Mouse (Mus musculus): ENCODE data around the gene Opa1. TPM values are rescaled to one million over a fixed set of nuclear protein-coding genes. Genes with fewer than 3 reads are reported as not detected.

Gene Opa1
- polyA plus RNA-seq, 1 experiment from 2014 or later = 33.1 TPM

Other genes starting within 250 kb of the Opa1 start
- gene Atp13a5, start 200.6 kb upstream of the Opa1 start, polyA plus RNA-seq (2015; fragmentation: Nextera tagmentation; extraction: Ambion mirVana) = 0.04 TPM in 1 of 2 replicates, not detected in the other
- gene Atp13a4, start 34.5 kb upstream of the Opa1 start, polyA plus RNA-seq (2015; fragmentation: Nextera tagmentation; extraction: Ambion mirVana) = 3.4 and 4.9 TPM in 2 replicates

Measured in kidney, embryonic 16.5 days (tissue).